Mouse (Mus musculus) testis, adult 2 months (tissue): ENCODE measurements at regions not wholly inside any gene's neighbourhood (a gene's known extent, or its start where the extent isn't known, plus 50 kb on each side); places are given as distances from the start of the nearest gene placed in this dataset.

ENCODE experiments used
- CTCF ChIP-seq: fragments of 200-500 bp; IDR thresholded peaks from 2 replicates; pipeline ENCODE4 v1.5.1; 2012; ENCODE audit warnings: low read depth, mild to moderate bottlenecking, inconsistent platforms, low read length, moderate library complexity; ENCODE audit not compliant: control insufficient read depth, insufficient read depth, insufficient replicate concordance
- POLR2A ChIP-seq: fragments of 200-500 bp; IDR thresholded peaks from 2 replicates; pipeline ENCODE4 v1.6.1; 2012; ENCODE audit warnings: low read depth, mild to moderate bottlenecking, inconsistent platforms, low read length, moderate library complexity; ENCODE audit not compliant: control insufficient read depth

- TF ChIP-seq CTCF = no peak
- TF ChIP-seq POLR2A = no peak
These were observed 317.1 kb upstream of the Zmiz1 start for GRCm38 (mm10) chr14:25141933-25142332.
